Mouse (Mus musculus) small intestine, adult 2 months (tissue): Measurements from ENCODE around the gene Galt. TPM values are rescaled to one million over a fixed set of nuclear protein-coding genes. Genes with fewer than 3 reads are reported as not detected.

ENCODE experiments used
- H3K27ac ChIP-seq: fragments of 200-500 bp; 2 replicates; pipeline ENCODE4 v1.5.1; 2012; ENCODE audit warnings: low read depth, low read length, control low read depth, inconsistent platforms; ENCODE audit not compliant: insufficient read depth
- H3K27me3 ChIP-seq: fragments of 200-500 bp; 2 replicates; pipeline ENCODE4 v1.6.1; 2012; ENCODE audit warnings: mild to moderate bottlenecking, moderate library complexity, low read length, inconsistent platforms; ENCODE audit not compliant: control insufficient read depth, insufficient read depth
- H3K36me3 ChIP-seq: fragments of 200-500 bp; 2 replicates; pipeline ENCODE4 v1.6.1; 2012; ENCODE audit warnings: mild to moderate bottlenecking, low read length, control low read depth, inconsistent platforms; ENCODE audit not compliant: control insufficient read depth, insufficient read depth
- H3K4me1 ChIP-seq: fragments of 200-500 bp; 2 replicates; pipeline ENCODE4 v1.6.1; 2012; ENCODE audit warnings: low read length, inconsistent platforms, mixed read lengths; ENCODE audit not compliant: control insufficient read depth, insufficient read depth, insufficient read length
- H3K4me3 ChIP-seq: fragments of 200-500 bp; 2 replicates; pipeline ENCODE4 v1.5.1; 2012; ENCODE audit warnings: low read depth, mild to moderate bottlenecking, control low read depth, inconsistent platforms, low read length, moderate library complexity
- CTCF ChIP-seq: fragments of 200-500 bp; IDR thresholded peaks from 2 replicates; pipeline ENCODE4 v1.5.1; 2012; ENCODE audit warnings: low read depth, mild to moderate bottlenecking, control low read depth, inconsistent platforms, low read length, moderate library complexity, mixed read lengths; ENCODE audit not compliant: insufficient replicate concordance, insufficient read length; ENCODE audit errors: extremely low read depth
- POLR2A ChIP-seq: fragments of 200-500 bp; IDR thresholded peaks from 2 replicates; pipeline ENCODE4 v1.6.1; 2012; ENCODE audit warnings: low read depth, mild to moderate bottlenecking, control low read depth, inconsistent platforms, low read length, moderate library complexity
- WGBS: fragments of 180-500 bp; shearing (Covaris S2); methylation state at CpG from one replicate; pipeline ENCODE4 v1.1.7; 2018; 5-methylcytosine and 5-hydroxymethylcytosine counted together
- polyA plus RNA-seq: library from polyadenylated mRNA; depleted of rRNA; stranded (reverse); fragments of >200 nt; gene quantifications from 2 replicates; pipeline ENCODE4 v1.2.3, GENCODE M21; 2012

The Galt gene
- polyA plus RNA-seq, 1 experiment = 104 TPM

DNA sequence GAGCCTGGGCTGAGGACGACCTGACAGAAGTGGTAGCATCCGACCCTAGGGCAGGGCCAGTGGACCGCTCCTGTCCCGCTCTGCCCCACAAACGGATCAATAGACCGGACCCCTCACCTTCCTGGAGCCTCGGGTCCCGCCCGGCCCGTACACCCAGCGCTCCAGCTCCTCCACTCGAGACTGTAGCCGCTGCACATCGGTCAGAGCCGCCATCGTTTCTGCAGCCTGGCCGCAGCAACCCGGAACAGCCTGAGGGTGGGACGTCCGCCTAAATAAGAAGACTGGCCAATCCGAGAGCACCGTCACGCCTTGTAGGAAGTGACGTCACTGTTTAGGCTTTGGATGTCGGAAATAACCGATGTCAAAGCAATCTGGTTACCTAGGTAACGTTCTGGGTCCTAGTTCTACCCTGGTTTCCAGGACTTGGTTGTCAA, 32.1 kb upstream of the Galt start, which contains the start of gene Dctn3:
Dctn3 (minus strand) TSS at position 253 of the 434 bp plus-strand sequence.
- Histone ChIP-seq H3K36me3 (peaks cover 14% of the 10 kb centered on the region), H3K27me3 (peaks cover 30% of the 10 kb centered on the region), H3K27ac (no peak within 1 kb of the TSS), H3K4me1 (peaks cover 7% of the 10 kb centered on the region; the same call in 1 of the 2 replicates), H3K4me3 (peak within 1 kb of the TSS; percentile 79)
- TF ChIP-seq POLR2A (peak; percentile 88), CTCF (no peak)
- under 1% methylated on average over 27 of the region's 27 CpGs for WGBS

DNA sequence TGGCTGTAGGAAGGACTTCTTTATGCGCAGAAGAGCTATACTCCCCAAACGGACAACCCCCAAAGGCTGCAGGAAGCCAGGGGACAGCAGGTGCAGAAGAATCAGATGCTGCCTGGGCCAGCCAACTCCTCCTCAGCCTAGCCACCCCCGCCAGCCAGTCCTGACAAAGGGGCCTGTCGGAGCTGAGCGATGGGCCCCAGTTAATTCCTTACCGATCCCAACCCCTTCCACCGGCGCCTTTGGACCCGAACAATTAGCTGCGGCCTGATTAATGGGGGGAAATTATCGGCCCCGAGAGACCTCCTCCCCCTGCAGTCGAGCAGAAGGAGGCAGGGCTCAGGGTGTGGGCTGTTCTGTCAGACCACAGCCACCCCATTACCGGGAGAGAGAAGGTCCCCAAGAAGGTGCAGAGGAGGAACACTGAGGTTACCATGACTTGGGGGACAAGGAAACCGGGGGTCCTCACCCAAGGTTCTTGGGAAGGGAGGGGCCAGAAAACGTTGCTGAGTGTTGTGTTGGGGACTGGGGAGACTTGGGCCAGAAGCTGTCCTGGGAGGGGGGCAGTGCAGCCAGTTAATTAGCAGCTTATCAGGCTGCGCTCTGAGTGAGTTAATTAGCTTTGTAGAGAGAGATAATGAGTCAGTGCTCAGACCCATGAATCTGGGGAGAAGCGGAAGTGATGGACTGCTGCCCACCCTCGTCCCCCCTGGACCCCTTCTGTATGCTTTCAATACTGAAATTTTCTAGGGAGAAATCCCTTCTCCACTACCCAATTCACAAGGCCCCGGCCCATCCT, 28.0 kb upstream of the Galt start:
- H3K36me3 ChIP-seq = no peaks in the 10 kb centered on the region
- H3K4me3 ChIP-seq = no peak overlapping the region
- no peak overlapping the region for H3K27ac ChIP-seq
- peaks cover 10% of the 10 kb centered on the region for H3K4me1 ChIP-seq
- 22% methylated on average over 20 of the region's 20 CpGs for WGBS
- TF ChIP-seq POLR2A (no peak), CTCF (no peak)
- H3K27me3 ChIP-seq = peaks cover 60% of the 10 kb centered on the region

- TF ChIP-seq POLR2A (no peak), CTCF (no peak)
- Histone ChIP-seq H3K36me3 (no peaks in the 10 kb centered on the region), H3K27ac (no peak within 1 kb of the TSS), H3K27me3 (peaks cover 44% of the 10 kb centered on the region), H3K4me1 (peaks cover 4% of the 10 kb centered on the region), H3K4me3 (peak within 1 kb of the TSS; percentile 45)
- 2% methylated on average over 50 of the region's 50 CpGs for WGBS
Measured at GRCm38 (mm10) chr4:41731052-41731765, 23.8 kb upstream of the Galt start, which contains the start of gene Arid3c. Gene Arid3c, minus strand, starts transcription at chr4:41731142.

- Histone ChIP-seq H3K27me3 (no peaks in the 10 kb centered on the region), H3K36me3 (0 out of 2 replicates have a peak, but pooled peaks cover 3% of the 10 kb centered on the region), H3K27ac (no peak overlapping the region), H3K4me3 (no peak overlapping the region), H3K4me1 (peaks cover 11% of the 10 kb centered on the region)
- TF ChIP-seq POLR2A = no peak
- peak; percentile 85; the same call in 1 of the 2 replicates for TF ChIP-seq CTCF
- WGBS = 8% methylated on average over 8 of the region's 8 CpGs
Measured at GRCm38 (mm10) chr4:41737602-41738255, 17.3 kb upstream of the Galt start.

DNA sequence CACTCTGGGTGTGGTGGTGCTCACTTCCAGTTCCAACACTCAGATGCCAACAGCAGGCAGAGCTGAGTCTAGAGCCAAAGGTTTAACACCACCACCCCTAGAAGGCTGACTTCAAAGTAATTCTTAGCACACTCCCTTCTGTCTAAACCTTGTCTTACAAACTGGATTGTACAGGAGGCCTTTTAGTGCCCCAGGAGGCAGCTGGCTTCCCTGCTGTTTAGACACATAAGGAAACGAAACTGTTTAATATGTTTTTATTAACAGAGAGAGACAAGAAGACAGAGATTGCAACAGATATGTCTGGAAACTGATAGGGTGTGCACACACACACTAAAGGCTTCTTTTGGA, 16.8 kb upstream of the Galt start:
- peaks cover 11% of the 10 kb centered on the region for H3K4me1 ChIP-seq
- H3K36me3 ChIP-seq = 0 out of 2 replicates have a peak, but pooled peaks cover 3% of the 10 kb centered on the region
- no peaks in the 10 kb centered on the region for H3K27me3 ChIP-seq
- H3K27ac ChIP-seq = 0 out of 2 replicates have a peak overlapping the region, but pooled peaks have one; percentile 18
- H3K4me3 ChIP-seq = no peak overlapping the region
- 25% methylated on average over 1 of the region's 1 CpGs for WGBS
- TF ChIP-seq CTCF (no peak), POLR2A (no peak)

- TF ChIP-seq CTCF = no peak
- TF ChIP-seq POLR2A = no peak
- H3K27me3 ChIP-seq = no peaks in the 10 kb centered on the region
Measured at GRCm38 (mm10) chr4:41739260-41739659, 15.8 kb upstream of the Galt start.

More at GRCm38 (mm10) chr4:41739260-41739659, 15.8 kb upstream of the Galt start:
- H3K27ac ChIP-seq = no peak overlapping the region
- H3K4me1 ChIP-seq = peaks cover 11% of the 10 kb centered on the region
- 91% methylated on average over 13 of the region's 13 CpGs for WGBS
- H3K36me3 ChIP-seq = 0 out of 2 replicates have a peak, but pooled peaks cover 3% of the 10 kb centered on the region
- H3K4me3 ChIP-seq = no peak overlapping the region
